Mouse (Mus musculus) forebrain, embryonic 14.5 days (tissue): ENCODE data around the gene Rc3h1. TPM values are rescaled to one million over a fixed set of nuclear protein-coding genes. Genes with fewer than 3 reads are reported as not detected.
"Not testable (repeated sequence)": the region's sequence is repeated elsewhere in the genome, so short reads cannot be mapped to it uniquely, and the experiment has no call there.

ENCODE experiments used
- ATAC-seq: fragments of 200-750 bp; cut with Nextera tagmentation; 2 replicates; pipeline ENCODE4 v1.8.0; 2017; ENCODE audit warnings: mild to moderate bottlenecking, moderate library complexity
- DNase-seq: peaks from one replicate; pipeline ENCODE4 v3.0.0-alpha.2; 2015; ENCODE audit warnings: low spot score
- H3K27ac ChIP-seq: fragments of 300-500 bp; sonication (generic); 2 replicates; pipeline ENCODE4 v1.5.1; 2014; ENCODE audit warnings: low read depth, mild to moderate bottlenecking, control low read depth, low read length, moderate library complexity
- H3K27me3 ChIP-seq: fragments of 300-500 bp; sonication (generic); replicated peaks from 2 replicates; pipeline ENCODE4 v1.6.1; 2014; ENCODE audit warnings: low read length, control low read depth, mixed read lengths; ENCODE audit not compliant: control insufficient read depth, insufficient read depth
- H3K36me3 ChIP-seq: fragments of 300-500 bp; sonication (generic); 2 replicates; pipeline ENCODE4 v1.6.1; 2014; ENCODE audit warnings: low read length, control low read depth; ENCODE audit not compliant: control insufficient read depth, insufficient read depth
- H3K4me1 ChIP-seq: fragments of 300-500 bp; sonication (generic); 2 replicates; pipeline ENCODE4 v1.6.1; 2014; ENCODE audit warnings: antibody characterized with exemption, low read length, control low read depth; ENCODE audit not compliant: control insufficient read depth, insufficient read depth
- H3K4me2 ChIP-seq: fragments of 300-500 bp; sonication (generic); 2 replicates; pipeline ENCODE4 v1.6.1; 2014; ENCODE audit warnings: mild to moderate bottlenecking, control low read depth, low read length
- H3K4me3 ChIP-seq: fragments of 300-500 bp; sonication (generic); 2 replicates; pipeline ENCODE4 v1.5.1; 2014; ENCODE audit warnings: low read depth, low read length, control low read depth
- H3K9ac ChIP-seq: fragments of 300-500 bp; sonication (generic); 2 replicates; pipeline ENCODE4 v1.6.1; 2014; ENCODE audit warnings: mild to moderate bottlenecking, low read length, control low read depth, moderate library complexity
- H3K9me3 ChIP-seq: fragments of 300-500 bp; sonication (generic); replicated peaks from 2 replicates; pipeline ENCODE4 v1.6.1; 2016; ENCODE audit warnings: low read length, control low read depth, mixed read lengths; ENCODE audit not compliant: control insufficient read depth
- WGBS: fragments of 180-500 bp; shearing (Covaris S2); extraction: QIAGEN DNeasy Blood & Tissue Kit; methylation state at CpG from one replicate; pipeline ENCODE4 v1.1.7; 2014; 5-methylcytosine and 5-hydroxymethylcytosine counted together
- polyA plus RNA-seq: library from polyadenylated mRNA; unstranded; fragments of >200 nt; fragmentation: Nextera tagmentation; extraction: Ambion mirVana; gene quantifications from 2 replicates; pipeline ENCODE4 v1.2.1, GENCODE M21; 2014

Rc3h1 gene
- polyA plus RNA-seq, 1 experiment from 2014 or later, result 7.1 TPM

DNA sequence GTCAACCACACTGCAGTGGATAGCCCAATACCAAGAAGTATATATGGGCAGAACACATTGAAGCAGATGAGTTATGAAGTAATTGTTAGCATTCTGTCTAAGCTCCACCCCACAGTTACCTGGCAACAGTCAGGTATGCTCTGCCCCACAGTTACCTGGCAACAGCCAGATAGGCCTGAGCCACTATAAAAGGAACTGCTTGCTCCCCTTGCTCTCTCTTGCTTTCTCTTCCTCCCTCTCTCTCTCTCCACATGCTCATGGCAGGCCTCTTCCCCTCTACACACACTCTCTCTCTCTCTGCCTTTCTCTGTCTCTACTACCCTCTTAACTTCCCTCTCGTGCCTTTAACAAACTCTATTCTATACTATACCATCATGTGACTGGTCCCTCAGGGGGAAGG is 24.8 kb upstream of the Rc3h1 start:
- not testable (repeated sequence) for ATAC-seq, DNase-seq, H3K4me3 ChIP-seq, H3K4me1 ChIP-seq, H3K9ac ChIP-seq, H3K27me3 ChIP-seq, H3K4me2 ChIP-seq, H3K36me3 ChIP-seq, H3K9me3 ChIP-seq, H3K27ac ChIP-seq
- WGBS, result 68% methylated on average over 1 of the region's 1 CpGs

GRCm38 (mm10) chr1:160881968-160882367 is 24.2 kb upstream of the Rc3h1 start:
- Histone ChIP-seq H3K4me1 (no peaks in the 10 kb centered on the region), H3K36me3 (no peaks in the 10 kb centered on the region), H3K4me2 (no peak overlapping the region), H3K27ac (no peak overlapping the region), H3K9me3 (no peaks in the 10 kb centered on the region), H3K4me3 (no peak overlapping the region), H3K9ac (no peak overlapping the region), H3K27me3 (no peaks in the 10 kb centered on the region)
- ATAC-seq, result no peak
- DNase-seq, result no peak
- 65% methylated on average over 3 of the region's 3 CpGs for WGBS

DNA sequence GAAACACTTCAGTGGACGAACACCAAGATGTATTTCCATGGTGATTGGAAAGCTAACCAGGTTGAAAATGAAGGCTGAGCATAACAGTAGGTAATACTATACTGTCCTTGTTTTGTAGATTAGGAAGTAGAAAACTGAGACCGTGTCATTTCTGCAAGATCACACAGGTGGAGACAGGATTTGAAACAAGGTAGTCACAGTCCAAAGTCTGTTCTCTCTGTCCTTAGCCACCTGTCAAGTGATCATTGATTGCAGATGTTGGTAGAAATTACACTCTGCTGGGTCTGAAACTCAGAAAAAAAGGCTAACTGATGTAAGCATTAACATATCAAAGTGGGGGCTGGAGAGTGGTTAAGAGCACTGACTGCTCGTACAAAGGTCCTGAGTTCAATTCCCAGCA is 21.9 kb upstream of the Rc3h1 start:
- H3K27me3 ChIP-seq, result no peaks in the 10 kb centered on the region
- H3K27ac ChIP-seq, result no peak overlapping the region
- no peaks in the 10 kb centered on the region for H3K36me3 ChIP-seq
- WGBS, result 87% methylated on average over 3 of the region's 3 CpGs
- H3K9ac ChIP-seq, result no peak overlapping the region
- ATAC-seq (no peak), DNase-seq (no peak)
- no peak overlapping the region for H3K4me3 ChIP-seq
- no peaks in the 10 kb centered on the region for H3K9me3 ChIP-seq
- H3K4me1 ChIP-seq, result no peaks in the 10 kb centered on the region
- H3K4me2 ChIP-seq, result no peak overlapping the region

DNA sequence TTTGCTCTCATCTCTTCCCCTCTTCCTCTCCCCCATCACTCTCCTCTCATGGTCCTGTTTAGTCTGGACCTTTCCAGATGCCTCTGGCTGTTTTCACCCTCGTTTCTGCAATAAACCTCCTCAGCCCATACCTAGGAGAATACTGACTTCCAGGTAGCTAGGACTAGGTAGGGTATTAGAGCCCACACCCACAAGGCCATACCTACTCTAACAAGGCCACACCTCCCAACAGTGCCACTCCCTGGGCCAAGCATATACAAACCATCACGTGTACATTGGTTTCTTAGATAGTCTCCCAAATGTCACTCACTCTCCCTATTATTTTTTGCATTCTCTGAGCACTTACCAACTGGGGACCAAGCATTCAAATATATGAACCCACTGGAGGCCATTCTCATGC is 21.2 kb upstream of the Rc3h1 start:
- no peaks in the 10 kb centered on the region for H3K36me3 ChIP-seq
- H3K27me3 ChIP-seq, result no peaks in the 10 kb centered on the region
- no peaks in the 10 kb centered on the region for H3K4me1 ChIP-seq
- no peak overlapping the region for H3K4me3 ChIP-seq
- H3K9me3 ChIP-seq, result no peaks in the 10 kb centered on the region
- no peak for DNase-seq
- no peak overlapping the region for H3K27ac ChIP-seq
- ATAC-seq, result no peak
- H3K9ac ChIP-seq, result no peak overlapping the region
- H3K4me2 ChIP-seq, result no peak overlapping the region
- WGBS, result 56% methylated on average over 2 of the region's 2 CpGs

- H3K27ac ChIP-seq, result no peak overlapping the region
- no peak overlapping the region for H3K4me3 ChIP-seq
- 83% methylated on average over 10 of the region's 10 CpGs for WGBS
- no peaks in the 10 kb centered on the region for H3K36me3 ChIP-seq
- H3K9ac ChIP-seq, result no peak overlapping the region
- ATAC-seq (no peak), DNase-seq (no peak)
- H3K9me3 ChIP-seq, result no peaks in the 10 kb centered on the region
- H3K4me1 ChIP-seq, result no peaks in the 10 kb centered on the region
- no peak overlapping the region for H3K4me2 ChIP-seq
- no peaks in the 10 kb centered on the region for H3K27me3 ChIP-seq
Measured at GRCm38 (mm10) chr1:160899701-160900100, 6.5 kb upstream of the Rc3h1 start.

DNA sequence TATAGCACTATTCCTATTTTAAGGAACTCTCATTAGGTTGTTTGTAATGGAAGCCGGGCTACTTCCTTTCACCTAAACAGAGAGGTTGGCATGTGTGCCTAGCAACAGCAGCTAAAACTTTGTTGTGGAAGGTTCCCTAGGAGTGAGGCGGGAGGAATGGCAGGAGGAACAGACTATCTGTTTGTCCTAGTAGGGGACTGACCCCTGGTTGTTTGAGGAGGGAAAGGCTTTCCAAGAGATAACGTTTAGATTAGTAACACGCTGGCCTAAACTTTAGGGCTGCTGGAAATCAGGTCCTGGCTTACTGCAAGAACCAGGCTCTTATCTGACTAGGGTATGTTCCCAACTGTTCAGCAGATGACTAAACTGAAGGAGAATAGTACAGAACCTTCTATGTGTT is 2.2 kb upstream of the Rc3h1 start:
- Histone ChIP-seq H3K9ac (no peak overlapping the region), H3K27me3 (no peaks in the 10 kb centered on the region), H3K27ac (no peak overlapping the region), H3K4me2 (no peak overlapping the region), H3K4me3 (no peak overlapping the region), H3K4me1 (peaks cover 4% of the 10 kb centered on the region), H3K36me3 (no peaks in the 10 kb centered on the region), H3K9me3 (no peaks in the 10 kb centered on the region)
- ATAC-seq, result no peak
- 68% methylated on average over 4 of the region's 4 CpGs for WGBS
- no peak for DNase-seq

DNA sequence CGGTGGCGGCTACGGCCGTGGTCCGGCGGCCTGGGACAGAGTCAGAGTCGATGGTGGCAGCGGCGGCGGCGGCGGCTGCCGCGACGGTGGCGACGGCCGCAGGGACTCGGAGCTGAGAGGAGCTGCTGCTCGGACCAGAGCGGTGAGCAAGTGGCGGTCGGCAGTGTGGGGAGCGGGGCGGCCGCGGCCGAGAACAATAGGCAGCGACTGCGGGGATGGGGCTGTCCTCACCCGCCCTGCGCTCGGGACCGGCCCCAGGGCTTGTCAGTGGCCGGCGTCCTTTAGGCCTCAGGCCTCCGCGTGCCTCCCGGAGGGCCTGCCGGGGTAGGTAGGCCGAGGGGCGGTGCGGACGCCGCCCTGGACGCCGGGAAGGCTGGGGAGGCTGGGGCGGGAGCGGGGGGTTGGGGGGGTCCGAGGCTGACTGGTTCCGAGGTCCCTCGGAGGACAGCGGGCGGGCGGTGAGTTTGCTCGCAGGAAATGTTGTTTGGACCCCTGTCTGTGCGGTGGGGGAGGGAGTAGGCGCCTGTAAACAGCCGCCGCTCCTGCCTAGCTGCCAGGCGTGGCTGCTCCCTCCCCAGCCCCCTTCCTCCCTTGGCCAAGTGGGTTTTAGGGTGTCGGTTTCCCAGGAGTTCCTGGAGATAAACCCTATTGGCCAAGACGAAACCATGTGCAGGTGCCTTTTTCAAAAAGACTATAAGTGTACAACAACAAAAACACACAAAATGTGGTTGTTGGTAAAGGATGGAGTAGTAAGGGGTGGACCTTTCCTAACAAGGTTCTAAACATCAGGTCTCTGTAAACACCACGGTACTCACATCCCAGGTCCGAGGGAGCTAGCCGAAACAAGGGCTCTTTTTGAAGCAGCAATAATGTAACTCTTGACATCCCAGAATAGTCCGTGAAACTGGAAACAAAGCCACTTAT is 602 bp downstream of the Rc3h1 start:
- peak overlapping the region; percentile 74 for H3K4me2 ChIP-seq
- H3K27me3 ChIP-seq, result no peaks in the 10 kb centered on the region
- peak overlapping the region; percentile 87 for H3K27ac ChIP-seq
- no peaks in the 10 kb centered on the region for H3K36me3 ChIP-seq
- DNase-seq, result peak; percentile 62
- H3K4me1 ChIP-seq, result peaks cover 6% of the 10 kb centered on the region
- peak overlapping the region; percentile 94 for H3K4me3 ChIP-seq
- WGBS, result under 1% methylated on average over 59 of the region's 67 CpGs
- H3K9me3 ChIP-seq, result no peaks in the 10 kb centered on the region
- peak; percentile 75 for ATAC-seq
- peak overlapping the region; percentile 97 for H3K9ac ChIP-seq

DNA sequence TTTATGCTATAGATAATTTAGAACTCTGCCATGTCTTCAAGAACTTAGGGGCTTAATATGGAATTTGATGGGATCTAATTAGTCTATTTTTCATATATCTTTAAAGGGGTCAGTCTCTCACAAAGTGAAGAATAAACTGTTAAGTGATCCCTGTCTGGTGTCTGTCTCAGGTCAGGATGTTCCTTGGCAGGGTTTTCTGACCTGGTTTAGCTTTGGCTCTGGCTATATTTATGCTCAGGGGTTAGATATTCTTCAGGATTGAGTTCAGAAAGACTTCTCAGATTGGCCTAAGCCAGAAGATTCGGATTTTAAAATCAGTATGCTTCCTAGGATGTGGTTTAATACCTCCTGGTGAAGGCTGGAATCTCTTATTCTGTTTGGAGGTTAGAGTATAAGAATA is 4.0 kb downstream of the Rc3h1 start:
- Histone ChIP-seq H3K27me3 (no peaks in the 10 kb centered on the region), H3K4me1 (peaks cover 6% of the 10 kb centered on the region), H3K4me3 (no peak overlapping the region), H3K4me2 (no peak overlapping the region), H3K9ac (no peak overlapping the region), H3K9me3 (no peaks in the 10 kb centered on the region), H3K36me3 (no peaks in the 10 kb centered on the region), H3K27ac (no peak overlapping the region)
- WGBS, result 92% methylated on average over 1 of the region's 1 CpGs
- no peak for DNase-seq
- ATAC-seq, result no peak

DNA sequence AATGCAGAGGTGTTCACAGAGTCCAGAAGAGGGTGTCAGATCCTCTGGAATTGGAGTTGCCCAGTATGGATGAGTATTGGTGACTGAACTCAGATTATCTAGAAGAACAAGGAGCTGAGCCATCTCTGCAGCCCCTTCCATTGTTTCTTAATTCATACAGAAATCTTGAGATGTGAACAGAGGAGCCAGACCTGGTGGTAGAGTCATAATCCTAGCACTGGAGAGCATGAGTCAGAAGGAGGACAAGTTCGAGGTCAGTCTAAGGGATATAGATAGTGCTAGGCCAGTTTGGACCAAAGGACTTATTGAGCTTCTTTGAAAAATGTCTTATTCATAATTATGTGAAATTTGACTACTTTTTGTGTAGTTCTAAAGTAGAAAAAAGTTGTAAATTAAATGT is 4.6 kb downstream of the Rc3h1 start:
- ATAC-seq (no peak), DNase-seq (no peak)
- no peaks in the 10 kb centered on the region for H3K27me3 ChIP-seq
- H3K4me1 ChIP-seq, result peaks cover 6% of the 10 kb centered on the region
- no peak overlapping the region for H3K27ac ChIP-seq
- no peaks in the 10 kb centered on the region for H3K36me3 ChIP-seq
- H3K4me3 ChIP-seq, result no peak overlapping the region
- 100% methylated on average over 1 of the region's 1 CpGs for WGBS
- no peaks in the 10 kb centered on the region for H3K9me3 ChIP-seq
- no peak overlapping the region for H3K4me2 ChIP-seq
- H3K9ac ChIP-seq, result no peak overlapping the region
